Mouse (Mus musculus) brain, embryonic 14.5 days (tissue): ENCODE data around the gene Hps5.

Experiments
- CTCF ChIP-seq: fragments of 200-500 bp; IDR thresholded peaks from 2 replicates; pipeline ENCODE4 v1.5.1; 2012; ENCODE audit warnings: inconsistent platforms, mild to moderate bottlenecking, moderate library complexity, borderline replicate concordance; ENCODE audit not compliant: insufficient read depth, insufficient read length; ENCODE audit errors: extremely low read depth
- POLR2A ChIP-seq: fragments of 200-500 bp; IDR thresholded peaks from 2 replicates; pipeline ENCODE4 v1.6.1; 2012; ENCODE audit warnings: mild to moderate bottlenecking, inconsistent platforms, borderline replicate concordance; ENCODE audit not compliant: poor library complexity, insufficient read depth, insufficient read length, severe bottlenecking; ENCODE audit errors: extremely low read depth

- TF ChIP-seq POLR2A (no peak), CTCF (no peak)
These were observed 2.0 kb downstream of the Hps5 start for GRCm38 (mm10) chr7:46793871-46794270.
